Mouse (Mus musculus): ENCODE results near the gene Eif1.

DNA sequence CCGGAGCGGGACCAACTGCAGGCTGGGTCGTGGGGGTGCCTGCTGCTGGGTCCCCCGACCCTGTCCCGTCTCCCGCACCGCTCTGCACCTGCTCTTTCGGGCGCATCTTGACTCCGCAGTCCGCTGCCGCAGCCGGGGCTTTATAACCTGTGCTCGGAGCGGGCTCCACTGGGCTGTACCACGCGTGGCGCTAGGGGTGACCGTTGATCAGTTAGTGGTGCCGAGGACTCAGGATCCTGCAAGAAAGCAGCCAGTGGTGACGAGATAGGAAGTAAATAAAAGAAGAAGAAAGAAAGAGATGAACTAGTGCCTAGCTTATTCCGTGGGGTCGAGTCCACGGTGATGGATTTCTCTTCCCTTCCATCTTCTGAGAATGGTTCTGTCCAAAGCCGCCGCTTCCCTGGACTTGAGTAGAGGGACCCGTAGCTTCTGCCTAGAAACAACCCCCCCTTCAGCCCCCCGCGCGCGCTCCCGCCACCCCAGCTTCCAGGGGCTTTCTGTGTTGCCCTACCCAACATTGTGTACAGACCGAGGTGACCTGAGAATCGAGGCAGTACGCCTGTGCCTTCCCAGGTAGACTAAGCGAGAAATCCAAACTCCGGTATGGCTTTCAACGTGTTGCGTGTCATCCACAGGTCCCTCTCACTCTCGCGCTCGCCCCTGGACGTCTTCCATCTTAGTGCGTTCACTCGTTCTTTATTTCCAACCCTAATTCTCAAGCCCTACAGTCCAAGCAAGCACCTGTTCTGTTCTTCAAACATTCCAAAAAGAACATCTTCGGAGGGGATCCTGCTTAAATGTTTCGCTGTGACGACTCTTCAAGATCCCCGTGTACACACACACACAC is 36.5 kb downstream of the Eif1 start, which contains the start of gene Hap1:
- TF ChIP-seq CTCF (IDR thresholded peaks at IDR 0.05; ENCODE audit: control insufficient read depth, insufficient read depth, insufficient replicate concordance, low read depth, low read length) (no peak), POLR2A (IDR thresholded peaks at IDR 0.05; ENCODE audit: control insufficient read depth, low read depth, low read length) (no peak)

All from testis, adult 2 months (tissue).